Mouse (Mus musculus): ENCODE data around the gene Dusp18. TPM values are rescaled to one million over a fixed set of nuclear protein-coding genes. Genes with fewer than 3 reads are reported as not detected.
"Not testable (repeated sequence)": the region's sequence is repeated elsewhere in the genome, so short reads cannot be mapped to it uniquely, and the experiment has no call there.

Gene Dusp18
- polyA plus RNA-seq, 1 experiment from 2014 or later, result 17.0 TPM

- Histone ChIP-seq H3K27ac (no peak overlapping the region), H3K9me3 (replicated peaks) (no peaks in the 10 kb centered on the region), H3K4me3 (no peak overlapping the region), H3K36me3 (peaks cover 22% of the 10 kb centered on the region), H3K27me3 (ENCODE audit: low read depth, poor library complexity, severe bottlenecking) (no peaks in the 10 kb centered on the region), H3K4me1 (no peaks in the 10 kb centered on the region)
- no peak for DNase-seq (ENCODE audit: low spot score)
- 89% methylated on average over 3 of the region's 3 CpGs for WGBS
These were observed 7.5 kb downstream of the Dusp18 start for GRCm38 (mm10) chr11:3902516-3902915.

GRCm38 (mm10) chr11:3903046-3903445 lies 8.0 kb downstream of the Dusp18 start:
- no peak overlapping the region for H3K27ac ChIP-seq
- whole genome bisulfite sequencing, result 88% methylated on average over 5 of the region's 5 CpGs
- peaks cover 16% of the 10 kb centered on the region for H3K36me3 ChIP-seq
- no peaks in the 10 kb centered on the region for H3K4me1 ChIP-seq
- H3K4me3 ChIP-seq, result no peak overlapping the region
- DNase-seq (ENCODE audit: low spot score), result no peak
- no peaks in the 10 kb centered on the region for H3K27me3 ChIP-seq (ENCODE audit: low read depth, poor library complexity, severe bottlenecking)
- no peaks in the 10 kb centered on the region for H3K9me3 ChIP-seq (replicated peaks)

GRCm38 (mm10) chr11:3904673-3905072 lies 9.6 kb downstream of the Dusp18 start:
- H3K4me1 ChIP-seq, result no peaks in the 10 kb centered on the region
- H3K36me3 ChIP-seq, result no peaks in the 10 kb centered on the region; the same call in 1 of the 2 replicates
- no peak for DNase-seq (ENCODE audit: low spot score)
- 82% methylated on average over 6 of the region's 6 CpGs for WGBS
- no peak overlapping the region for H3K27ac ChIP-seq
- H3K4me3 ChIP-seq, result no peak overlapping the region
- H3K9me3 ChIP-seq (replicated peaks), result no peaks in the 10 kb centered on the region
- H3K27me3 ChIP-seq (ENCODE audit: low read depth, poor library complexity, severe bottlenecking), result no peaks in the 10 kb centered on the region

- Histone ChIP-seq H3K36me3 (no peaks in the 10 kb centered on the region; the same call in 1 of the 2 replicates), H3K4me1 (peaks cover 6% of the 10 kb centered on the region; the same call in 1 of the 2 replicates), H3K4me3 (no peak overlapping the region), H3K9me3 (replicated peaks) (no peaks in the 10 kb centered on the region), H3K27ac (no peak overlapping the region), H3K27me3 (ENCODE audit: low read depth, poor library complexity, severe bottlenecking) (0 out of 2 replicates have a peak, but pooled peaks cover 3% of the 10 kb centered on the region)
- 73% methylated on average over 1 of the region's 1 CpGs for WGBS
- no peak for DNase-seq (ENCODE audit: low spot score)
These were observed 10.4 kb downstream of the Dusp18 start for GRCm38 (mm10) chr11:3905446-3905845.

GRCm38 (mm10) chr11:3909236-3909635 lies 14.2 kb downstream of the Dusp18 start:
- no peak overlapping the region for H3K4me3 ChIP-seq
- no peaks in the 10 kb centered on the region for H3K9me3 ChIP-seq (replicated peaks)
- no peak overlapping the region for H3K27ac ChIP-seq
- no peaks in the 10 kb centered on the region for H3K36me3 ChIP-seq
- H3K27me3 ChIP-seq (ENCODE audit: low read depth, poor library complexity, severe bottlenecking), result peaks cover 31% of the 10 kb centered on the region
- DNase-seq (ENCODE audit: low spot score), result no peak
- H3K4me1 ChIP-seq, result peaks cover 30% of the 10 kb centered on the region
- 89% methylated on average over 4 of the region's 4 CpGs for WGBS

GRCm38 (mm10) chr11:3910513-3911310 lies 15.7 kb downstream of the Dusp18 start:
- DNase-seq (ENCODE audit: low spot score), result no peak
- Histone ChIP-seq H3K27me3 (ENCODE audit: low read depth, poor library complexity, severe bottlenecking) (peaks cover 31% of the 10 kb centered on the region), H3K4me1 (peaks cover 33% of the 10 kb centered on the region), H3K9me3 (replicated peaks) (no peaks in the 10 kb centered on the region), H3K27ac (no peak overlapping the region), H3K36me3 (no peaks in the 10 kb centered on the region), H3K4me3 (no peak overlapping the region)
- 71% methylated on average over 5 of the region's 5 CpGs for WGBS

GRCm38 (mm10) chr11:3911440-3911839 lies 16.4 kb downstream of the Dusp18 start:
- WGBS, result 89% methylated on average over 6 of the region's 6 CpGs
- not testable (repeated sequence) for H3K36me3 ChIP-seq; DNase-seq (ENCODE audit: low spot score); H3K4me3 ChIP-seq; H3K27ac ChIP-seq; H3K9me3 ChIP-seq (replicated peaks)
- H3K4me1 ChIP-seq, result peaks cover 33% of the 10 kb centered on the region
- H3K27me3 ChIP-seq (ENCODE audit: low read depth, poor library complexity, severe bottlenecking), result peaks cover 31% of the 10 kb centered on the region

GRCm38 (mm10) chr11:3912100-3912874 lies 17.2 kb downstream of the Dusp18 start:
- Histone ChIP-seq H3K27ac (peak overlapping the region; percentile 72), H3K4me1 (peaks cover 33% of the 10 kb centered on the region)
- DNase-seq (ENCODE audit: low spot score), result no peak

GRCm38 (mm10) chr11:3912875-3913271 lies 17.8 kb downstream of the Dusp18 start:
- Histone ChIP-seq H3K36me3 (no peaks in the 10 kb centered on the region), H3K9me3 (replicated peaks) (no peaks in the 10 kb centered on the region), H3K4me3 (peak overlapping the region; percentile 72), H3K27ac (peak overlapping the region; percentile 72), H3K4me1 (peaks cover 33% of the 10 kb centered on the region), H3K27me3 (ENCODE audit: low read depth, poor library complexity, severe bottlenecking) (peaks cover 31% of the 10 kb centered on the region)
- DNase-seq (ENCODE audit: low spot score), result peak; percentile 63
- WGBS, result 2% methylated on average over 16 of the region's 16 CpGs

More at GRCm38 (mm10) chr11:3912100-3912874, 17.2 kb downstream of the Dusp18 start:
- Histone ChIP-seq H3K27me3 (ENCODE audit: low read depth, poor library complexity, severe bottlenecking) (peaks cover 31% of the 10 kb centered on the region), H3K4me3 (peak overlapping the region; percentile 72), H3K36me3 (no peaks in the 10 kb centered on the region), H3K9me3 (replicated peaks) (no peaks in the 10 kb centered on the region)
- WGBS, result 30% methylated on average over 19 of the region's 19 CpGs

GRCm38 (mm10) chr11:3913316-3914108 lies 18.5 kb downstream of the Dusp18 start:
- DNase-seq (ENCODE audit: low spot score), result peak; percentile 87
- Histone ChIP-seq H3K36me3 (no peaks in the 10 kb centered on the region), H3K27ac (peak overlapping the region; percentile 72), H3K9me3 (replicated peaks) (no peaks in the 10 kb centered on the region), H3K4me3 (peak overlapping the region; percentile 72), H3K4me1 (peaks cover 33% of the 10 kb centered on the region), H3K27me3 (ENCODE audit: low read depth, poor library complexity, severe bottlenecking) (peaks cover 31% of the 10 kb centered on the region)
- WGBS, result under 1% methylated on average over 65 of the region's 65 CpGs

GRCm38 (mm10) chr11:3914109-3914840 lies 19.2 kb downstream of the Dusp18 start, which contains the start of gene Slc35e4:
Slc35e4 (minus strand) TSS chr11:3914664.
- under 1% methylated on average over 28 of the region's 28 CpGs for WGBS
- Histone ChIP-seq H3K4me3 (peak within 1 kb of the TSS; percentile 72), H3K27me3 (ENCODE audit: low read depth, poor library complexity, severe bottlenecking) (peaks cover 31% of the 10 kb centered on the region), H3K4me1 (peaks cover 33% of the 10 kb centered on the region), H3K9me3 (replicated peaks) (no peaks in the 10 kb centered on the region), H3K27ac (peak within 1 kb of the TSS; percentile 72), H3K36me3 (no peaks in the 10 kb centered on the region)
- DNase-seq (ENCODE audit: low spot score), result peak; percentile 95

GRCm38 (mm10) chr11:3918738-3919137 lies 23.7 kb downstream of the Dusp18 start:
- Histone ChIP-seq H3K9me3 (replicated peaks) (no peaks in the 10 kb centered on the region), H3K36me3 (peaks cover 17% of the 10 kb centered on the region), H3K27ac (no peak overlapping the region), H3K4me3 (no peak overlapping the region), H3K27me3 (ENCODE audit: low read depth, poor library complexity, severe bottlenecking) (no peaks in the 10 kb centered on the region), H3K4me1 (peaks cover 8% of the 10 kb centered on the region)
- 69% methylated on average over 1 of the region's 1 CpGs for WGBS
- no peak for DNase-seq (ENCODE audit: low spot score)

Measured in limb, embryonic 10.5 days (tissue).